Comparison of ENCODE assay signal across 9 mouse cellular contexts in genomic region chr4:115057674-115058316, GRCm38 (mm10). TPM values are rescaled to one million over a fixed set of nuclear protein-coding genes. Genes with fewer than 3 reads are reported as not detected.
A peak's percentile ranks its signal among the peaks of the same experiment; 100 is the strongest.
DNase-seq lines count a peak whose midpoint lies in the region; ATAC-seq and TF ChIP-seq lines count a peak whose summit lies in the region.
"Had no signal": no experiment of that assay in that cellular context is flagged by ENCODE, and none has a peak within 500 bp of the region (broad histone marks: within the 10 kb centered on the region; RNA-seq: fewer than 3 reads in every experiment).

No protein-coding gene starts in this region.

- peaks cover 92% of the 10 kb centered on the region for H3K27me3 ChIP-seq in embryonic facial prominence, embryonic 12.5 days
- H3K27me3 ChIP-seq in hindbrain, embryonic 11.5 days (ENCODE audit: control insufficient read depth, insufficient read depth, low read length): peaks cover 88% of the 10 kb centered on the region
- H3K27me3 ChIP-seq: Patski had no signal

- no peak for DNase-seq in left cerebral cortex, adult 2 months (ENCODE audit: extremely low spot score in 1 of 2, low spot score in 2 of 2)
- DNase-seq in left cerebral cortex, adult 18-20 months (ENCODE audit: low spot score in 2 of 2): no peak
- DNase-seq in hindbrain, embryonic 11.5 days (ENCODE audit: low spot score): no peak
- DNase-seq in testis, postnatal 10 days (ENCODE audit: low spot score): peak; percentile 43
- no peak for DNase-seq in left cerebral cortex, postnatal 36 days (ENCODE audit: low spot score in 2 of 2)

- H3K4me3 ChIP-seq in left cerebral cortex, adult 2 months: peak overlapping the region; percentile 44
- H3K4me3 ChIP-seq in embryonic facial prominence, embryonic 12.5 days: peak overlapping the region; percentile 32
- H3K4me3 ChIP-seq in hindbrain, embryonic 11.5 days (ENCODE audit: low read depth, low read length): peak overlapping the region; percentile 29
- peak overlapping the region; percentile 70 for H3K4me3 ChIP-seq in macrophage (ENCODE audit: inconsistent target)

- TF ChIP-seq CTCF in left cerebral cortex, adult 2 months (IDR thresholded peaks at IDR 0.05): no peak

- intact Hi-C loops in left cerebral cortex, adult 2 months (cut with DNase I): loop anchor here (1.0 to 5.0 kb wide), 2 partner anchors 70 to 155 kb away; partner anchors contain the start of gene Cmpk1
- intact Hi-C loops in left cerebral cortex, postnatal 36 days (cut with DNase I): loop anchor here (2.0 kb wide), 2 partner anchors 155 to 881 kb away; partner anchors contain the start of gene Dmbx1

- H3K36me3 ChIP-seq in embryonic facial prominence, embryonic 12.5 days: no peaks in the 10 kb centered on the region
- no peaks in the 10 kb centered on the region for H3K36me3 ChIP-seq in hindbrain, embryonic 11.5 days (ENCODE audit: control insufficient read depth, insufficient read depth, low read length)
- H3K36me3 ChIP-seq in macrophage (ENCODE audit: inconsistent target): no peaks in the 10 kb centered on the region

- peak overlapping the region; percentile 30; the same call in 1 of the 2 replicates for H3K9ac ChIP-seq in embryonic facial prominence, embryonic 12.5 days
- H3K9ac ChIP-seq in hindbrain, embryonic 11.5 days (ENCODE audit: low read depth, low read length): peak overlapping the region; percentile 12; the same call in 1 of the 2 replicates

- peaks cover 33% of the 10 kb centered on the region; the same call in 1 of the 2 replicates for H3K79me2 ChIP-seq in macrophage (ENCODE audit: inconsistent target)

- no peak for ATAC-seq in embryonic facial prominence, embryonic 12.5 days (ENCODE audit: insufficient number of reproducible peaks, insufficient read depth, low FRiP score, low TSS enrichment)
- no peak for ATAC-seq in hindbrain, embryonic 11.5 days (ENCODE audit: low FRiP score)
- ATAC-seq in cerebellum, adult (ENCODE audit: insufficient number of reproducible peaks, low FRiP score, low TSS enrichment): no peak
- ATAC-seq: Patski had no signal

- H3K4me1 ChIP-seq in embryonic facial prominence, embryonic 12.5 days: peaks cover 8% of the 10 kb centered on the region; the same call in 1 of the 2 replicates
- no peaks in the 10 kb centered on the region; the same call in 1 of the 2 replicates for H3K4me1 ChIP-seq in hindbrain, embryonic 11.5 days (replicated peaks; ENCODE audit: control insufficient read depth, insufficient read depth, low read length)

- no peaks in the 10 kb centered on the region for H3K9me3 ChIP-seq in embryonic facial prominence, embryonic 12.5 days
- H3K9me3 ChIP-seq in hindbrain, embryonic 11.5 days (ENCODE audit: control insufficient read depth, low read length): no peaks in the 10 kb centered on the region

- WGBS in embryonic facial prominence, embryonic 12.5 days: under 1% methylated on average over 33 of the region's 33 CpGs
- under 1% methylated on average over 33 of the region's 33 CpGs for WGBS in hindbrain, embryonic 11.5 days
- under 1% methylated on average over 33 of the region's 33 CpGs for WGBS in macrophage (ENCODE audit: missing documents)

- H3K4me2 ChIP-seq in embryonic facial prominence, embryonic 12.5 days (replicated peaks): peak overlapping the region; percentile 51; the same call in 1 of the 2 replicates
- 0 out of 2 replicates have a peak overlapping the region, but pooled peaks have one; percentile 1 for H3K4me2 ChIP-seq in hindbrain, embryonic 11.5 days (replicated peaks; ENCODE audit: low read depth, low read length)

- H3K27ac ChIP-seq in left cerebral cortex, adult 2 months: peak overlapping the region; percentile 80
- H3K27ac ChIP-seq in embryonic facial prominence, embryonic 12.5 days: peak overlapping the region; percentile 54; the same call in 1 of the 2 replicates
- peak overlapping the region; percentile 7; the same call in 1 of the 2 replicates for H3K27ac ChIP-seq in hindbrain, embryonic 11.5 days (ENCODE audit: low read depth, low read length)
- H3K27ac ChIP-seq in macrophage: peak overlapping the region; percentile 81

RNA-seq across cellular contexts. Expression of gene Tal1, which starts 1.6 kb away (rescaled TPM):
- total RNA-seq in left cerebral cortex, adult 2 months (2021): 1 to 10 TPM; 1.5 TPM
- total RNA-seq in left cerebral cortex, adult 18-20 months (2021): 1 to 10 TPM; 1.3 to 1.4 TPM
- polyA plus RNA-seq in embryonic facial prominence, embryonic 12.5 days (2016; fragmentation: Nextera tagmentation; extraction: Ambion mirVana): 2.3 and 2.5 TPM in 2 replicates
- polyA plus RNA-seq in hindbrain, embryonic 11.5 days (2014; fragmentation: Nextera tagmentation; extraction: Ambion mirVana): 8.6 and 10.3 TPM in 2 replicates
- 10 to 100 TPM in 16 of 26 experiments, 1 to 10 TPM in 10; 3.0 to 32.6 (median 10.5) TPM for total RNA-seq in macrophage (2018; cell fraction: chromatin; rRNA removed)
- 10 to 100 TPM in 1 of 26 experiments, 1 to 10 TPM in 25; 3.0 to 13.7 (median 5.2) TPM for total RNA-seq in macrophage (2018; cell fraction: cytosol; rRNA removed)
- total RNA-seq in macrophage (2018; cell fraction: nucleus; rRNA removed): 10 to 100 TPM in 13 of 26 experiments, 1 to 10 TPM in 13; 3.2 to 34.5 (median 10.0) TPM
- 3.6 to 11.5 TPM (median 5.3 TPM) in 3 replicates for polyA plus RNA-seq in macrophage (2018)
- 1 to 10 TPM; 1.6 to 2.2 TPM for total RNA-seq in left cerebral cortex, postnatal 36 days (2021)

RNA-seq across cellular contexts. Expression of gene Pdzk1ip1, which starts 30.7 kb away (rescaled TPM):
- total RNA-seq in left cerebral cortex, adult 2 months (2021): under 1 TPM in 1 of 2 experiments, not detected in 1; 0.75 TPM
- under 1 TPM; 0.42 to 0.93 TPM for total RNA-seq in left cerebral cortex, adult 18-20 months (2021)
- 11.7 and 15.4 TPM in 2 replicates for polyA plus RNA-seq in embryonic facial prominence, embryonic 12.5 days (2016; fragmentation: Nextera tagmentation; extraction: Ambion mirVana)
- polyA plus RNA-seq in hindbrain, embryonic 11.5 days (2014; fragmentation: Nextera tagmentation; extraction: Ambion mirVana): 12.8 and 16.0 TPM in 2 replicates
- total RNA-seq in macrophage (2018; cell fraction: chromatin; rRNA removed): 100 to 1,000 TPM in 1 of 26 experiments, 10 to 100 TPM in 6, 1 to 10 TPM in 18, not detected in 1; 1.8 to 110 (median 6.1) TPM
- 100 to 1,000 TPM in 9 of 26 experiments, 10 to 100 TPM in 17; 35.2 to 171 (median 71.0) TPM for total RNA-seq in macrophage (2018; cell fraction: cytosol; rRNA removed)
- 100 to 1,000 TPM in 1 of 26 experiments, 10 to 100 TPM in 25; 16.5 to 130 (median 27.7) TPM for total RNA-seq in macrophage (2018; cell fraction: nucleus; rRNA removed)
- polyA plus RNA-seq in macrophage (2018): 24.4 to 124 TPM (median 41.0 TPM) in 3 replicates
- 1 to 10 TPM in 1 of 2 experiments, under 1 TPM in 1; 0.39 to 1.1 TPM for total RNA-seq in left cerebral cortex, postnatal 36 days (2021)

RNA-seq across cellular contexts. Expression of gene Stil, which starts 57.8 kb away (rescaled TPM):
- total RNA-seq in left cerebral cortex, adult 2 months (2021): under 1 TPM; 0.36 to 0.98 TPM
- under 1 TPM; 0.59 to 0.63 TPM for total RNA-seq in left cerebral cortex, adult 18-20 months (2021)
- polyA plus RNA-seq in embryonic facial prominence, embryonic 12.5 days (2016; fragmentation: Nextera tagmentation; extraction: Ambion mirVana): 13.2 and 17.7 TPM in 2 replicates
- 18.3 and 23.0 TPM in 2 replicates for polyA plus RNA-seq in hindbrain, embryonic 11.5 days (2014; fragmentation: Nextera tagmentation; extraction: Ambion mirVana)
- total RNA-seq in macrophage (2018; cell fraction: chromatin; rRNA removed): 10 to 100 TPM in 3 of 26 experiments, 1 to 10 TPM in 22, under 1 TPM in 1; 0.84 to 11.2 (median 4.1) TPM
- total RNA-seq in macrophage (2018; cell fraction: cytosol; rRNA removed): 1 to 10 TPM in 14 of 26 experiments, under 1 TPM in 12; 0.38 to 1.8 (median 1.0) TPM
- total RNA-seq in macrophage (2018; cell fraction: nucleus; rRNA removed): 10 to 100 TPM in 1 of 26 experiments, 1 to 10 TPM in 24, under 1 TPM in 1; 0.79 to 17.8 (median 2.7) TPM
- 1.1 to 3.7 TPM (median 1.2 TPM) in 3 replicates for polyA plus RNA-seq in macrophage (2018)
- under 1 TPM; 0.52 to 1.00 TPM for total RNA-seq in left cerebral cortex, postnatal 36 days (2021)

Comparison
In these comparisons a context has a peak if more than half of its experiments do, and no peak if none do; other contexts are left out.
1. H3K27ac ChIP-seq: peak in every context shown above with its lines; median percentile 81 in macrophage; 80 in left cerebral cortex, adult 2 months; 54 in embryonic facial prominence, embryonic 12.5 days; 7 in hindbrain, embryonic 11.5 days.